Mouse (Mus musculus): ENCODE measurements around the gene Pou3f3. TPM values are rescaled to one million over a fixed set of nuclear protein-coding genes. Genes with fewer than 3 reads are reported as not detected.
A peak's percentile ranks its signal among the peaks of the same experiment; 100 is the strongest.

Gene Pou3f3
- polyA plus RNA-seq, 1 experiment from 2014 or later: 0.28 TPM

DNA sequence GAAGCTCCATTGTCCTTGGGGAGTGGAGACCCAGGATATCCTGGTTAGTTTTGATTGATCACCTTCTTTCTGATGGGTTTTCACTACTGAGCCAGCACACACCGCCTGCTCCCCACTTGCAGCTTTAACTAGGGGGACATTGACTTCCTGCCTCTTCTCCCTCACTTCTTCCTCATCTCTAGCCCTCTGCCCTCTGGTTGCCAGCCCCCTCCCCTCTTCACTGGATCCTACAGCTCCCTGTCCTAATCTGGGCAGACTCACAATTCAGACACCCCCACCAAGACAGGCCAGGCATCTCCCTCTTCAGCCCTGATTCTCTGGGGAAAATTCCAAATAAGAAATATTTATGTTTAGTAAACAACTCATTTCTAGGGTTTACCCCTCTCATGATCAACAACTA, 3.3 kb upstream of the Pou3f3 start:
- 0% methylated on average over 1 of the region's 1 CpGs for WGBS
- H3K4me3 ChIP-seq (ENCODE audit: low read depth, low read length): no peak overlapping the region

DNA sequence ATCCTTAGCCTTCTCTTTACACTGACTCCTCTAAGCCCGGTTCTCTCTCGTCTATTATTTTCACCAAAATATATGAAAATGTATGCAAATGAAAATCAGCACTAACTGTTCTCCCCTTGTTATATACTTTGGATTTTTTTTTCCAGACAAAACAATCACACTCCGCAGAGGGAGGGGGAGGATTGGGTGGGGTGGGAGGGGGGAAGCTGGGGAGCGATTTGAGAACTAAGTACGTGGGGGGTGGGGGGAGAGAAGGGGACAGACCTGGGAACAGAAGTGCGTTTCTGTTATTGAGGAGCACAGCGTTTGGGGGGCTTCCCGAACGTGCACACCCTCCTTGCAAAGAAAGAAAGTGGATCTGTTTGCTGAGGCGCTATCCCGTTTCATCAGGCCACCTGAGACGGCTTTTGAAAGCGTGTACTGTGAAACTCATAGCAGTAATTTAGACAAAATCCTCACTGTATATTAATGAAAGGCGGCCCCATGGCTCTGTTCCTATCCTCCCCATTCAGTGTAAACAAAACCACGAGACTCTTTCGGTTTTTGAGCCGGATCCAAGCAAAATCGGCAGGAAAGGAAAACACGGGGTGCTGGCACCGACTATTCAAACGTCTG, 2.4 kb upstream of the Pou3f3 start:
- WGBS: under 1% methylated on average over 21 of the region's 21 CpGs
- H3K9me3 ChIP-seq (ENCODE audit: control insufficient read depth, low read length): no peaks in the 10 kb centered on the region
- DNase-seq (ENCODE audit: low spot score) (no peak), ATAC-seq (replicated peaks; ENCODE audit: low FRiP score, low TSS enrichment, low read depth) (no peak)
- H3K36me3 ChIP-seq (ENCODE audit: control insufficient read depth, insufficient read depth, low read length): no peaks in the 10 kb centered on the region
- no peak overlapping the region for H3K9ac ChIP-seq (ENCODE audit: low read length)
- 0 out of 2 replicates have a peak overlapping the region, but pooled peaks have one; percentile 46 for H3K4me2 ChIP-seq (ENCODE audit: low read length)
- no peak overlapping the region for H3K27ac ChIP-seq (ENCODE audit: low read depth)
- peaks cover 13% of the 10 kb centered on the region; the same call in 1 of the 2 replicates for H3K4me1 ChIP-seq (replicated peaks; ENCODE audit: control insufficient read depth, insufficient read depth, low read length)
- peak overlapping the region; percentile 21; the same call in 1 of the 2 replicates for H3K4me3 ChIP-seq (ENCODE audit: low read depth, low read length)
- peaks cover 96% of the 10 kb centered on the region for H3K27me3 ChIP-seq (replicated peaks; ENCODE audit: control insufficient read depth, insufficient read depth, low read length)

More for the DNA sequence above, 3.3 kb upstream of the Pou3f3 start:
- Histone ChIP-seq H3K4me2 (ENCODE audit: low read length) (no peak overlapping the region), H3K36me3 (ENCODE audit: control insufficient read depth, insufficient read depth, low read length) (no peaks in the 10 kb centered on the region), H3K9me3 (ENCODE audit: control insufficient read depth, low read length) (no peaks in the 10 kb centered on the region), H3K27me3 (replicated peaks; ENCODE audit: control insufficient read depth, insufficient read depth, low read length) (peaks cover 96% of the 10 kb centered on the region), H3K9ac (ENCODE audit: low read length) (no peak overlapping the region), H3K27ac (ENCODE audit: low read depth) (no peak overlapping the region), H3K4me1 (replicated peaks; ENCODE audit: control insufficient read depth, insufficient read depth, low read length) (peaks cover 13% of the 10 kb centered on the region; the same call in 1 of the 2 replicates)
- DNase-seq (ENCODE audit: low spot score) (no peak), ATAC-seq (replicated peaks; ENCODE audit: low FRiP score, low TSS enrichment, low read depth) (no peak)

- 0% methylated on average over 22 of the region's 22 CpGs for WGBS
- no peak overlapping the region for H3K27ac ChIP-seq (ENCODE audit: low read depth)
- H3K4me2 ChIP-seq (ENCODE audit: low read length): peak overlapping the region; percentile 46
- H3K36me3 ChIP-seq (ENCODE audit: control insufficient read depth, insufficient read depth, low read length): no peaks in the 10 kb centered on the region
- H3K9ac ChIP-seq (ENCODE audit: low read length): no peak overlapping the region
- ATAC-seq (replicated peaks; ENCODE audit: low FRiP score, low TSS enrichment, low read depth): no peak
- peak overlapping the region; percentile 21; the same call in 1 of the 2 replicates for H3K4me3 ChIP-seq (ENCODE audit: low read depth, low read length)
- no peaks in the 10 kb centered on the region for H3K9me3 ChIP-seq (ENCODE audit: control insufficient read depth, low read length)
- peaks cover 96% of the 10 kb centered on the region for H3K27me3 ChIP-seq (replicated peaks; ENCODE audit: control insufficient read depth, insufficient read depth, low read length)
- H3K4me1 ChIP-seq (replicated peaks; ENCODE audit: control insufficient read depth, insufficient read depth, low read length): peaks cover 17% of the 10 kb centered on the region; the same call in 1 of the 2 replicates
- peak; percentile 82 for DNase-seq (ENCODE audit: low spot score)
Observed at GRCm38 (mm10) chr1:42693852-42694251, 1.7 kb upstream of the Pou3f3 start.

DNA sequence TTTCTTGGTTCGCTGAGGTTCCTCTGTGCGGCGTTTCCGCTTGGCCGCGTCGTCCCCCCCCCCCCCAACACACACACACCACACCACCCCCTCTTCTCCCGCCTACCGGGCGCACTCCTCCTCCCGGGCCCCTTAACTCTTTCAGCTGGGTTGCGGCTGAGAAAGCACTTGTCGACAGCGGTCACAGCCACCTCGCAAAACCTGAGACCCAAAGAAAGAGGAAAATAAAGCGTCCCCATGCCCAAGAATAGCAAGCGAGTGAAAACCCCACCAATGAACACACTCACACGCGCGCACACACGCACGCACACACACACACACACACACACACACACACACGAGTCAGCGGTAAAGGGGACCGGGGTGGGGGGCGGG, 1.3 kb upstream of the Pou3f3 start:
- Histone ChIP-seq H3K27me3 (replicated peaks; ENCODE audit: control insufficient read depth, insufficient read depth, low read length) (peaks cover 96% of the 10 kb centered on the region), H3K9ac (ENCODE audit: low read length) (no peak overlapping the region), H3K4me2 (ENCODE audit: low read length) (peak overlapping the region; percentile 46), H3K27ac (ENCODE audit: low read depth) (no peak overlapping the region), H3K36me3 (ENCODE audit: control insufficient read depth, insufficient read depth, low read length) (no peaks in the 10 kb centered on the region), H3K9me3 (ENCODE audit: control insufficient read depth, low read length) (no peaks in the 10 kb centered on the region), H3K4me1 (replicated peaks; ENCODE audit: control insufficient read depth, insufficient read depth, low read length) (peaks cover 17% of the 10 kb centered on the region; the same call in 1 of the 2 replicates), H3K4me3 (ENCODE audit: low read depth, low read length) (peak overlapping the region; percentile 21; the same call in 1 of the 2 replicates)
- no peak for DNase-seq (ENCODE audit: low spot score)
- WGBS: under 1% methylated on average over 26 of the region's 26 CpGs
- no peak for ATAC-seq (replicated peaks; ENCODE audit: low FRiP score, low TSS enrichment, low read depth)

- no peaks in the 10 kb centered on the region for H3K9me3 ChIP-seq (ENCODE audit: control insufficient read depth, low read length)
- under 1% methylated on average over 55 of the region's 60 CpGs for WGBS
- H3K9ac ChIP-seq (ENCODE audit: low read length): 0 out of 2 replicates have a peak overlapping the region, but pooled peaks have one; percentile 7
- no peak for DNase-seq (ENCODE audit: low spot score)
- peak overlapping the region; percentile 46 for H3K4me2 ChIP-seq (ENCODE audit: low read length)
- no peak overlapping the region for H3K27ac ChIP-seq (ENCODE audit: low read depth)
- peak; percentile 16 for ATAC-seq (replicated peaks; ENCODE audit: low FRiP score, low TSS enrichment, low read depth)
- H3K4me3 ChIP-seq (ENCODE audit: low read depth, low read length): peak overlapping the region; percentile 21
- no peaks in the 10 kb centered on the region for H3K36me3 ChIP-seq (ENCODE audit: control insufficient read depth, insufficient read depth, low read length)
- peaks cover 96% of the 10 kb centered on the region for H3K27me3 ChIP-seq (replicated peaks; ENCODE audit: control insufficient read depth, insufficient read depth, low read length)
- peaks cover 17% of the 10 kb centered on the region; the same call in 1 of the 2 replicates for H3K4me1 ChIP-seq (replicated peaks; ENCODE audit: control insufficient read depth, insufficient read depth, low read length)
Observed at GRCm38 (mm10) chr1:42694665-42695577, 647 bp upstream of the Pou3f3 start.

DNA sequence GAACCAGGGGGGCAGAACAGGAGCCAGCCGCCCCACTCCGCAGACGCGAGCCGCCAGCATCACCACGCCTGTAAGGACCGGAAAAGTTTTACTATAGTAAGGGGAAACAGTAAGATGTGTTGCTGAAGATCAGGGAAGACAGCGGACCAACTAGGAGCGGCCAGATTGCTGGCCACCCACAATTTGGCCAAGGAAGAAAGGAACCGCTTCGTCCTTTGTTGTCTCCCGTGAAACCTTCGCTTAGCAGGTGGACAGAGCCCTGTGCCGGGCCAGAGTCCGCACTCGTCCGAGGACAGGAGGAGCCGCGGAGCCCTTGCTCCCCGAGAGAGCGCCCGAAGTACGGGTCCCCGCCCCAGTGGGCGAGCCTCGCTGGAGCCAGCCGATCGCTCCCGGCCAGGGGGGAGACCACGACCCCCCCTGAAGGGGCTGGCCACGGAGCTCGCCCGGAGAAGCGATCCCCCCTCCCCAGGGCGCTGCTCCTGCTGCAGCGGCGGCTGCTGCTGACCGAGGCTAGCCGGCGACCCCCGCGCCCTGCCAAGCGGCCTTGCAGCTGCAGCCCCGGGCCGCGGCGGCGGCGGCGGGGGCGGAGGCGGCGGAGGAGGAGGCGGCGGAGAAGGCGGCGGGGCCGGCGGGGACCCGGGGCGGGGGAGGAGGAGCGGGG, 933 bp downstream of the Pou3f3 start:
- ATAC-seq (replicated peaks; ENCODE audit: low FRiP score, low TSS enrichment, low read depth) (no peak), DNase-seq (ENCODE audit: low spot score) (peak; percentile 83)
- peaks cover 17% of the 10 kb centered on the region; the same call in 1 of the 2 replicates for H3K4me1 ChIP-seq (replicated peaks; ENCODE audit: control insufficient read depth, insufficient read depth, low read length)
- H3K36me3 ChIP-seq (ENCODE audit: control insufficient read depth, insufficient read depth, low read length): no peaks in the 10 kb centered on the region
- WGBS: under 1% methylated on average over 50 of the region's 62 CpGs
- no peak overlapping the region for H3K9ac ChIP-seq (ENCODE audit: low read length)
- H3K4me3 ChIP-seq (ENCODE audit: low read depth, low read length): peak overlapping the region; percentile 40
- peak overlapping the region; percentile 67 for H3K4me2 ChIP-seq (ENCODE audit: low read length)
- H3K27ac ChIP-seq (ENCODE audit: low read depth): no peak overlapping the region
- no peaks in the 10 kb centered on the region for H3K9me3 ChIP-seq (ENCODE audit: control insufficient read depth, low read length)
- peaks cover 97% of the 10 kb centered on the region for H3K27me3 ChIP-seq (replicated peaks; ENCODE audit: control insufficient read depth, insufficient read depth, low read length)

GRCm38 (mm10) chr1:42697321-42697755, 1.8 kb downstream of the Pou3f3 start:
- Histone ChIP-seq H3K4me1 (replicated peaks; ENCODE audit: control insufficient read depth, insufficient read depth, low read length) (peaks cover 17% of the 10 kb centered on the region; the same call in 1 of the 2 replicates), H3K36me3 (ENCODE audit: control insufficient read depth, insufficient read depth, low read length) (no peaks in the 10 kb centered on the region), H3K4me3 (ENCODE audit: low read depth, low read length) (peak overlapping the region; percentile 40), H3K27me3 (replicated peaks; ENCODE audit: control insufficient read depth, insufficient read depth, low read length) (peaks cover 97% of the 10 kb centered on the region), H3K27ac (ENCODE audit: low read depth) (no peak overlapping the region), H3K9me3 (ENCODE audit: control insufficient read depth, low read length) (no peaks in the 10 kb centered on the region), H3K4me2 (ENCODE audit: low read length) (peak overlapping the region; percentile 67), H3K9ac (ENCODE audit: low read length) (no peak overlapping the region)
- DNase-seq (ENCODE audit: low spot score): no peak
- WGBS: under 1% methylated on average over 30 of the region's 58 CpGs
- ATAC-seq (replicated peaks; ENCODE audit: low FRiP score, low TSS enrichment, low read depth): no peak

All from intestine, embryonic 14.5 days (tissue).